Mouse (Mus musculus) bone marrow, adult 2 months (tissue): ENCODE measurements at regions not wholly inside any gene's neighbourhood (a gene's known extent, or its start where the extent isn't known, plus 50 kb on each side); places are given as distances from the start of the nearest gene placed in this dataset.

Experiments
- CTCF ChIP-seq: fragments of 200-500 bp; IDR thresholded peaks from 2 replicates; pipeline ENCODE4 v1.5.1; 2011; ENCODE audit warnings: low read length, control low read depth; ENCODE audit not compliant: control insufficient read depth, insufficient read depth
- POLR2A ChIP-seq: fragments of 200-500 bp; IDR thresholded peaks from 2 replicates; pipeline ENCODE4 v1.6.1; 2011; ENCODE audit warnings: low read depth, mild to moderate bottlenecking, control low read depth, low read length, borderline replicate concordance; ENCODE audit not compliant: control insufficient read depth

- TF ChIP-seq CTCF, result no peak
- TF ChIP-seq POLR2A, result no peak
Observed at GRCm38 (mm10) chr1:177347208-177347607, 89.2 kb upstream of the Akt3 start.
